In genomic region chr8:120251411-120252035, GRCm38 (mm10) we compare ENCODE assay signal across 8 mouse cellular contexts. TPM values are rescaled to one million over a fixed set of nuclear protein-coding genes. Genes with fewer than 3 reads are reported as not detected.
A peak's percentile ranks its signal among the peaks of the same experiment; 100 is the strongest.
DNase-seq lines count a peak whose midpoint lies in the region; ATAC-seq lines count a peak whose summit lies in the region.

No protein-coding gene starts in this region.

- 69% methylated on average over 9 of the region's 9 CpGs for WGBS in limb, embryonic 10.5 days
- 61% methylated on average over 9 of the region's 9 CpGs for WGBS in neural tube, embryonic 13.5 days

- peaks cover 63% of the 10 kb centered on the region for H3K4me1 ChIP-seq in limb, embryonic 10.5 days
- peaks cover 44% of the 10 kb centered on the region for H3K4me1 ChIP-seq in neural tube, embryonic 13.5 days (replicated peaks)

- H3K27ac ChIP-seq in limb, embryonic 10.5 days, result peak overlapping the region; percentile 6
- H3K27ac ChIP-seq in neural tube, embryonic 13.5 days (replicated peaks), result peak overlapping the region; percentile 82

- ATAC-seq in neural tube, embryonic 13.5 days (ENCODE audit: low read depth), result peak; percentile 37; the same call in 1 of the 2 replicates

- H3K9ac ChIP-seq in neural tube, embryonic 13.5 days, result peak overlapping the region; percentile 54

- H3K4me3 ChIP-seq in limb, embryonic 10.5 days, result no peak overlapping the region
- no peak overlapping the region for H3K4me3 ChIP-seq in neural tube, embryonic 13.5 days

- H3K27me3 ChIP-seq in limb, embryonic 10.5 days (ENCODE audit: low read depth, poor library complexity, severe bottlenecking), result no peaks in the 10 kb centered on the region
- no peaks in the 10 kb centered on the region for H3K27me3 ChIP-seq in neural tube, embryonic 13.5 days

- no peak overlapping the region for H3K4me2 ChIP-seq in neural tube, embryonic 13.5 days

- peak; percentile 49 for DNase-seq in kidney, postnatal 14 days
- DNase-seq in kidney, adult 18-20 months, result no peak
- DNase-seq in gastrocnemius, postnatal 25 days, result peak; percentile 85
- DNase-seq in limb, embryonic 10.5 days (ENCODE audit: low spot score), result no peak
- no peak for DNase-seq in cerebellum, adult 9-10 months
- no peak for DNase-seq in adrenal gland, adult (ENCODE audit: inconsistent age in 2 of 2, low spot score in 1 of 2)
- DNase-seq in adrenal gland, postnatal 25 days, result no peak

- peaks cover 25% of the 10 kb centered on the region for H3K36me3 ChIP-seq in limb, embryonic 10.5 days
- no peaks in the 10 kb centered on the region for H3K36me3 ChIP-seq in neural tube, embryonic 13.5 days

- no peaks in the 10 kb centered on the region for H3K9me3 ChIP-seq in limb, embryonic 10.5 days (replicated peaks)
- no peaks in the 10 kb centered on the region for H3K9me3 ChIP-seq in neural tube, embryonic 13.5 days

RNA-seq across cellular contexts. Expression of gene Gse1, which starts 23.3 kb away (rescaled TPM):
- 10 to 100 TPM; 23.1 to 27.1 TPM for total RNA-seq in gastrocnemius, postnatal 25 days (2021)
- polyA plus RNA-seq in limb, embryonic 10.5 days (2016; fragmentation: Nextera tagmentation; extraction: Ambion mirVana), result 6.7 and 8.1 TPM in 2 replicates
- 17.0 and 17.1 TPM in 2 replicates for polyA plus RNA-seq in neural tube, embryonic 13.5 days (2015; fragmentation: Nextera tagmentation; extraction: Ambion mirVana)
- 40.1 and 48.8 TPM in 2 replicates for total RNA-seq in adrenal gland, postnatal 25 days (2021)

Comparison
In these comparisons a context has a peak if more than half of its experiments do, and no peak if none do; other contexts are left out.
1. DNase-seq: peak in kidney, postnatal 14 days (single experiment) and gastrocnemius, postnatal 25 days (single experiment); none in kidney, adult 18-20 months (single experiment), limb, embryonic 10.5 days (single experiment), cerebellum, adult 9-10 months (single experiment), adrenal gland, adult (0 of 2) and adrenal gland, postnatal 25 days (single experiment).